9 mouse cellular contexts compared by ENCODE assay signal in genomic region chr1:156566132-156566531, GRCm38 (mm10). TPM values are rescaled to one million over a fixed set of nuclear protein-coding genes. Genes with fewer than 3 reads are reported as not detected.
DNase-seq lines count a peak whose midpoint lies in the region; ATAC-seq lines count a peak whose summit lies in the region.
"Had no signal": no experiment of that assay in that cellular context is flagged by ENCODE, and none has a peak within 500 bp of the region (broad histone marks: within the 10 kb centered on the region; RNA-seq: fewer than 3 reads in every experiment).

No protein-coding gene starts in this region.

- peak; percentile 9 for DNase-seq in left cerebral cortex, postnatal 4 days
- no peak for DNase-seq in left cerebral cortex, adult 18-20 months (ENCODE audit: low spot score in 2 of 2)
- DNase-seq in NIH3T3 (ENCODE audit: low read depth), result peak; percentile 50
- peak; percentile 11 to 33 for DNase-seq in spleen, postnatal 14 days (ENCODE audit: low spot score in 2 of 2)
- DNase-seq in forebrain, embryonic 11.5 days (ENCODE audit: low spot score), result no peak
- no peak for DNase-seq in yolk sac, embryonic 10.5 days (ENCODE audit: low spot score)
- DNase-seq in hindbrain, embryonic 10.5 days (ENCODE audit: low spot score), result no peak

- H3K4me2 ChIP-seq in forebrain, embryonic 11.5 days (ENCODE audit: low read depth, low read length, severe bottlenecking), result no peak overlapping the region
- H3K4me2 ChIP-seq: liver, embryonic 15.5 days had no signal

- H3K36me3 ChIP-seq in forebrain, embryonic 11.5 days (ENCODE audit: control insufficient read depth, insufficient read depth, low read length), result no peaks in the 10 kb centered on the region
- peaks cover 10% of the 10 kb centered on the region; the same call in 1 of the 2 replicates for H3K36me3 ChIP-seq in hindbrain, embryonic 10.5 days
- H3K36me3 ChIP-seq: liver, embryonic 15.5 days had no signal

- 93% methylated on average over 3 of the region's 3 CpGs for WGBS in forebrain, embryonic 11.5 days
- WGBS in hindbrain, embryonic 10.5 days, result 95% methylated on average over 3 of the region's 3 CpGs

- no peak overlapping the region for H3K27ac ChIP-seq in forebrain, embryonic 11.5 days (ENCODE audit: low read depth, low read length)
- H3K27ac ChIP-seq in hindbrain, embryonic 10.5 days, result no peak overlapping the region
- H3K27ac ChIP-seq: liver, embryonic 15.5 days had no signal

- no peaks in the 10 kb centered on the region for H3K4me1 ChIP-seq in forebrain, embryonic 11.5 days (replicated peaks; ENCODE audit: control insufficient read depth, insufficient read depth, low read length)
- no peaks in the 10 kb centered on the region for H3K4me1 ChIP-seq in hindbrain, embryonic 10.5 days (replicated peaks)

- intact Hi-C loops in left cerebral cortex, postnatal 4 days (cut with DNase I), result no loop called here

- peak; percentile 75 for ATAC-seq in erythroid progenitor cell, adult 5-6 weeks (replicated peaks; ENCODE audit: low FRiP score, poor library complexity, severe bottlenecking)
- ATAC-seq in forebrain, embryonic 11.5 days (replicated peaks; ENCODE audit: low FRiP score), result no peak

- H3K9ac ChIP-seq in forebrain, embryonic 11.5 days (ENCODE audit: low read length), result no peak overlapping the region
- H3K9ac ChIP-seq: liver, embryonic 15.5 days had no signal

- no peaks in the 10 kb centered on the region for H3K27me3 ChIP-seq in forebrain, embryonic 11.5 days (ENCODE audit: control insufficient read depth, insufficient read depth, low read length)
- H3K27me3 ChIP-seq in hindbrain, embryonic 10.5 days (ENCODE audit: insufficient read depth, poor library complexity, severe bottlenecking), result no peaks in the 10 kb centered on the region
- H3K27me3 ChIP-seq: liver, embryonic 15.5 days had no signal

- no peak overlapping the region for H3K4me3 ChIP-seq in forebrain, embryonic 11.5 days (ENCODE audit: low read depth, low read length)
- H3K4me3 ChIP-seq in hindbrain, embryonic 10.5 days, result no peak overlapping the region
- H3K4me3 ChIP-seq: liver, embryonic 15.5 days had no signal

- H3K9me3 ChIP-seq in forebrain, embryonic 11.5 days (ENCODE audit: control insufficient read depth, low read length), result no peaks in the 10 kb centered on the region
- no peaks in the 10 kb centered on the region for H3K9me3 ChIP-seq in hindbrain, embryonic 10.5 days
- H3K9me3 ChIP-seq: liver, embryonic 15.5 days had no signal

RNA-seq across cellular contexts. Expression of gene Abl2, which starts 7.5 kb away (rescaled TPM):
- 10 to 100 TPM; 58.2 to 60.2 TPM for total RNA-seq in left cerebral cortex, postnatal 4 days (2021)
- total RNA-seq in left cerebral cortex, adult 18-20 months (2021), result 10 to 100 TPM; 55.5 to 64.0 TPM
- 4.0 and 5.4 TPM in 2 replicates for total RNA-seq in erythroid progenitor cell, adult 5-6 weeks (2015; ENCODE audit: low replicate concordance)
- total RNA-seq in erythroid progenitor cell, adult 5-6 weeks (2017; ENCODE audit: low replicate concordance), result 1.3 and 1.7 TPM in 2 replicates
- 5.7 TPM in 2 replicates for polyA plus RNA-seq in forebrain, embryonic 11.5 days (2014; fragmentation: Nextera tagmentation; extraction: Ambion mirVana)
- 5.1 and 5.3 TPM in 2 replicates for polyA plus RNA-seq in hindbrain, embryonic 10.5 days (2016; fragmentation: Nextera tagmentation; extraction: Ambion mirVana)

RNA-seq across cellular contexts. Expression of gene Gm10031, which starts 42.3 kb away (rescaled TPM):
- 10 to 100 TPM; 50.2 to 54.7 TPM for total RNA-seq in left cerebral cortex, postnatal 4 days (2021)
- 10 to 100 TPM; 47.9 to 49.9 TPM for total RNA-seq in left cerebral cortex, adult 18-20 months (2021)
- total RNA-seq in erythroid progenitor cell, adult 5-6 weeks (2015; ENCODE audit: low replicate concordance), result 0.72 and 1.7 TPM in 2 replicates
- 4.8 and 8.1 TPM in 2 replicates for total RNA-seq in erythroid progenitor cell, adult 5-6 weeks (2017; ENCODE audit: low replicate concordance)
- polyA plus RNA-seq in forebrain, embryonic 11.5 days (2014; fragmentation: Nextera tagmentation; extraction: Ambion mirVana), result 0.12 and 0.37 TPM in 2 replicates
- 0.35 and 0.54 TPM in 2 replicates for polyA plus RNA-seq in hindbrain, embryonic 10.5 days (2016; fragmentation: Nextera tagmentation; extraction: Ambion mirVana)

Comparison
In these comparisons a context has a peak if more than half of its experiments do, and no peak if none do; other contexts are left out.
1. DNase-seq: peak in left cerebral cortex, postnatal 4 days (single experiment), NIH3T3 (single experiment) and spleen, postnatal 14 days (2 of 2); none in left cerebral cortex, adult 18-20 months (0 of 2), forebrain, embryonic 11.5 days (single experiment), yolk sac, embryonic 10.5 days (single experiment) and hindbrain, embryonic 10.5 days (single experiment).
2. RNA of gene Abl2, which starts 7.5 kb away (total RNA-seq): 55.5 to 64.0 TPM in left cerebral cortex, adult 18-20 months and 58.2 to 60.2 TPM in left cerebral cortex, postnatal 4 days; 1.3 to 5.4 TPM in erythroid progenitor cell, adult 5-6 weeks; every median in the first group is over 4 times any median in the second.
3. RNA of gene Gm10031, which starts 42.3 kb away (total RNA-seq): 50.2 to 54.7 TPM in left cerebral cortex, postnatal 4 days and 47.9 to 49.9 TPM in left cerebral cortex, adult 18-20 months; 0.72 to 8.1 TPM in erythroid progenitor cell, adult 5-6 weeks; every median in the first group is over 4 times any median in the second.